Mouse (Mus musculus) limb, embryonic 13.5 days (tissue): ENCODE measurements around the gene Dgkz. TPM values are rescaled to one million over a fixed set of nuclear protein-coding genes. Genes with fewer than 3 reads are reported as not detected.

Experiments used
- ATAC-seq: fragments of 200-750 bp; cut with Nextera tagmentation; 2 replicates; pipeline ENCODE4 v1.8.0; 2017; ENCODE audit warnings: low read depth, moderate number of reproducible peaks, moderate TSS enrichment; ENCODE audit not compliant: low FRiP score
- H3K27ac ChIP-seq: fragments of 300-500 bp; sonication (generic); 2 replicates; pipeline ENCODE4 v1.5.1; 2015; ENCODE audit warnings: inconsistent platforms, mild to moderate bottlenecking, moderate library complexity
- H3K27me3 ChIP-seq: fragments of 300-500 bp; sonication (generic); 2 replicates; pipeline ENCODE4 v1.6.1; 2015; ENCODE audit warnings: mild to moderate bottlenecking, inconsistent platforms
- H3K36me3 ChIP-seq: fragments of 300-500 bp; sonication (generic); 2 replicates; pipeline ENCODE4 v1.6.1; 2015; ENCODE audit warnings: inconsistent platforms, mild to moderate bottlenecking, moderate library complexity
- H3K4me1 ChIP-seq: fragments of 300-500 bp; sonication (generic); 2 replicates; pipeline ENCODE4 v1.6.1; 2015; ENCODE audit warnings: inconsistent platforms
- H3K4me2 ChIP-seq: fragments of 300-500 bp; sonication (generic); replicated peaks from 2 replicates; pipeline ENCODE4 v1.6.1; 2015; ENCODE audit warnings: inconsistent platforms, mild to moderate bottlenecking, moderate library complexity
- H3K4me3 ChIP-seq: fragments of 300-500 bp; sonication (generic); 2 replicates; pipeline ENCODE4 v1.5.1; 2015; ENCODE audit warnings: moderate library complexity, mild to moderate bottlenecking, inconsistent platforms
- H3K9ac ChIP-seq: fragments of 300-500 bp; sonication (generic); 2 replicates; pipeline ENCODE4 v1.6.1; 2015; ENCODE audit warnings: mild to moderate bottlenecking, inconsistent platforms
- H3K9me3 ChIP-seq: fragments of 300-500 bp; sonication (generic); 2 replicates; pipeline ENCODE4 v1.6.1; 2016; ENCODE audit warnings: inconsistent platforms
- WGBS: fragments of 180-500 bp; shearing (Covaris S2); methylation state at CpG from one replicate; pipeline ENCODE4 v1.1.7; 2015; 5-methylcytosine and 5-hydroxymethylcytosine counted together
- polyA plus RNA-seq: library from polyadenylated mRNA; unstranded; fragments of >200 nt; fragmentation: Nextera tagmentation; extraction: Ambion mirVana; gene quantifications from 2 replicates; pipeline ENCODE4 v1.2.1, GENCODE M21; 2015

Gene Dgkz
- polyA plus RNA-seq, 1 experiment from 2014 or later = 34.0 TPM

DNA sequence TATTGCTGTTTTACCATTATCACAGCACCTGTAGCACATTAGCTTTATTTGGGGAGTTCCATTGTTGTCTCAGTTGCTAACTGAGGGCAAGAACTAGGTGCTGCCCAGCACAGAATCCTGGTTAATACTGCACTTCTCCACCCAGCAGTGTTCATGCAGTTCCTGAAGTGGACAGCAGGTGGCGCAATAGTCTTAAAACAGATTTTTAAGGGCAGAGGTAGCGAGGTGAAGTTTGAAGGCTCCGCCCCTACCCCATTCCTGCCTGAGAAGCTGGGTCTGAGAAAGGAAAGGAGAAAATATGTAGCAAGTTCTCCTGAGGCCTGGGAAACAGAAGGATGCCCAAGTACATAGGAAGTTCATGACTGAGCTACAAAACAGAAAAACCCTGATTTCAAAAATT, 11.9 kb upstream of the Dgkz start:
- peaks cover 4% of the 10 kb centered on the region; the same call in 1 of the 2 replicates for H3K9me3 ChIP-seq
- peak; percentile 21; the same call in 1 of the 2 replicates for ATAC-seq
- H3K4me2 ChIP-seq = no peak overlapping the region
- no peak overlapping the region for H3K27ac ChIP-seq
- H3K9ac ChIP-seq = no peak overlapping the region
- H3K4me3 ChIP-seq = no peak overlapping the region
- peaks cover 20% of the 10 kb centered on the region; the same call in 1 of the 2 replicates for H3K36me3 ChIP-seq
- peaks cover 13% of the 10 kb centered on the region for H3K4me1 ChIP-seq
- H3K27me3 ChIP-seq = peaks cover 16% of the 10 kb centered on the region; the same call in 1 of the 2 replicates
- 1% methylated on average over 3 of the region's 3 CpGs for WGBS

DNA sequence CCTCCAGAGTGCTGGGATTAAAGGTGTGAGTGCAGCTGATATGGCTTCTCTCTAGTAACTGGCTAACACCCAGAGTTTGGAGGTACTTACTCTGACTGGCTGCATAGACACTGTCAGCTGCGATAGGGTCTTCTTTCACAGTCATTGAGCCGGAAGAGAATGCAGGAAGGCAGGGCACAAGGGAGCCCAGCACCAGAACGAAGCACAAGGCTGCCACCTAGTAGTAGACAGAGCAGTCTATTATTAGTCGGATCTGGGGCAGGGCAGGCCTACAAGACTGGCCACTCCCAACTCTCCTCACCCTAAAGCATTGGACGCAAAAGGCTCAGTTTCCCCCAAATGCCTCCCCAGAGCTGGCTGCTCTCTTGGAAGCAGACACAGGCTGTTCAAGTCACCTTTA, 10.4 kb upstream of the Dgkz start:
- Histone ChIP-seq H3K4me1 (peaks cover 13% of the 10 kb centered on the region), H3K9me3 (peaks cover 4% of the 10 kb centered on the region; the same call in 1 of the 2 replicates), H3K9ac (no peak overlapping the region; the same call in 1 of the 2 replicates), H3K4me2 (no peak overlapping the region), H3K36me3 (peaks cover 20% of the 10 kb centered on the region; the same call in 1 of the 2 replicates), H3K27me3 (peaks cover 16% of the 10 kb centered on the region; the same call in 1 of the 2 replicates), H3K27ac (no peak overlapping the region), H3K4me3 (no peak overlapping the region)
- ATAC-seq = no peak
- WGBS = 13% methylated on average over 5 of the region's 5 CpGs

DNA sequence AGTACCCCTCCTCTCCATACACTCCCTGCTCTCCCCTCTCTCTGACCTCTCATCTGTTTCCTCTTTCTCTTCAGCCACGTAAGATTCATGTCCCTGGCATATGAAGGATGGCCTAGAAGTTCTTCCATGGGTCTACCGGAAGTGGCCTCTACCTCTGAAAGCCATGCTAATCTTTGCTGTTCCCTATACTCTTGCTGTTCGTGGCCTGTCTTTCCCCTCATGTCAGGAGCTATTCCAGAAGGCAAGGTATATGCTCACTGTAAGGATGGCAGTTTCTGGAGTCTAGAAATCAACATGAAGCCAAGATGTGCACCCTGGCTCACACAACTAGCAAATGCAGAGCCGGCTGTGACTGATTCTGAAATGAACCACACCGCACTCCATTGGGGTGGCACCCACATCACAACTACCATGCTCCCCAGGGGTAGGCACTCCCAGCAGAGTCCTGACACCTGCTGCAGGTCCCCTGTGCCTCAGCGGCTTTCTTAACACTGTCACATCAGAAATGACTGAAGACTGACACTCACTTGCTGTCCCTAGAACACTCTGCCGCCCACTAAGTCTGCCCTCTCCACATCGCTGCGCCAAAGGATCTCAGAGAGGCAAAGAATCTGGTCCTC, 9.4 kb upstream of the Dgkz start:
- 35% methylated on average over 9 of the region's 9 CpGs for WGBS
- Histone ChIP-seq H3K27me3 (peaks cover 16% of the 10 kb centered on the region; the same call in 1 of the 2 replicates), H3K4me2 (peak overlapping the region; percentile 58), H3K4me1 (peaks cover 17% of the 10 kb centered on the region), H3K36me3 (peaks cover 12% of the 10 kb centered on the region; the same call in 1 of the 2 replicates), H3K9me3 (peaks cover 4% of the 10 kb centered on the region; the same call in 1 of the 2 replicates), H3K27ac (peak overlapping the region; percentile 44; the same call in 1 of the 2 replicates), H3K9ac (0 out of 2 replicates have a peak overlapping the region, but pooled peaks have one; percentile 40), H3K4me3 (no peak overlapping the region)
- no peak for ATAC-seq

DNA sequence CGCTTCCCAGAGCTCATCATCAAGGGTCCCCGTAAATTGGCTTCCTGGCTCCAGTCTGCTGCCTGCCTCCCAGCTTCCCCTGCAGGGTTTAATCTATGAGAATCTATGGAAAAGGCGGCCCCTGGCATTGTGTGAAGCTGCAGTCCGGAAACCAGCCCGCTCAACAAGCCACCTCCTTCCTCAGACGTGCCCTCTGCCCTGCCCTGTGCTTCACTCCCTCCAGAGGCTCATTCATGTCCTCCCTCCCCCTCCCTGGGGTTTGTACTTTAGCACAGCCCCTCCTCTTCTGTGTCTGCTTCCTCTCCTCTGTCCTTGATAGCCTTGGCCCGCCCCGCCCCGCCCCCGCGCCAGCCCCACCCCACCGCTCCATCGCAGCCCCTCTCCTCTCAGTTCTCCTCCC, 8.8 kb upstream of the Dgkz start:
- Histone ChIP-seq H3K27ac (no peak overlapping the region; the same call in 1 of the 2 replicates), H3K4me2 (peak overlapping the region; percentile 58), H3K9ac (0 out of 2 replicates have a peak overlapping the region, but pooled peaks have one; percentile 40), H3K27me3 (peaks cover 16% of the 10 kb centered on the region; the same call in 1 of the 2 replicates), H3K36me3 (peaks cover 7% of the 10 kb centered on the region; the same call in 1 of the 2 replicates), H3K4me3 (peak overlapping the region; percentile 16; the same call in 1 of the 2 replicates), H3K9me3 (no peaks in the 10 kb centered on the region), H3K4me1 (peaks cover 17% of the 10 kb centered on the region)
- ATAC-seq = peak; percentile 73
- 6% methylated on average over 6 of the region's 13 CpGs for WGBS

DNA sequence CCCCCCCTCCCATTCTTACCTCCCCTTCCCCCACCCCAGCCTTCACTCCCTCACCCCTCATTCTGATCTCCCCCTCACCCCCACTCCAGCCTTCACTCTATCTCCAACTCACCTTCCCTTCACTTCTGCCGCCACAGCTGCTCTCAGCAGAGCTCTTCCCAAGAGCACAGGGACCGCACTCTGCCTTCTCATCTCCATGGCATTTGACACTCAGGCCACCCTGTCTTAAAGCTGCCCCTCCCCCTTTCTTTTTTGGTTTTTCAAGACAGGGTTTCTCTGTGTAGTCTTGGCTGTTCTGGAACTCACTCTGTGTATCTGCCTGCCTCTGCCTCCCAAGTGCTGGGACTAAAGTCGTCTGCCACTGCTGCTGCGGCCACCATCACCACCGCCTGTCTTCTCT, 5.2 kb upstream of the Dgkz start:
- Histone ChIP-seq H3K4me1 (peaks cover 31% of the 10 kb centered on the region), H3K27ac (no peak overlapping the region), H3K9me3 (no peaks in the 10 kb centered on the region), H3K27me3 (peaks cover 34% of the 10 kb centered on the region), H3K36me3 (peaks cover 7% of the 10 kb centered on the region; the same call in 1 of the 2 replicates), H3K4me2 (no peak overlapping the region), H3K4me3 (no peak overlapping the region), H3K9ac (no peak overlapping the region)
- no peak for ATAC-seq
- 50% methylated on average over 5 of the region's 5 CpGs for WGBS

DNA sequence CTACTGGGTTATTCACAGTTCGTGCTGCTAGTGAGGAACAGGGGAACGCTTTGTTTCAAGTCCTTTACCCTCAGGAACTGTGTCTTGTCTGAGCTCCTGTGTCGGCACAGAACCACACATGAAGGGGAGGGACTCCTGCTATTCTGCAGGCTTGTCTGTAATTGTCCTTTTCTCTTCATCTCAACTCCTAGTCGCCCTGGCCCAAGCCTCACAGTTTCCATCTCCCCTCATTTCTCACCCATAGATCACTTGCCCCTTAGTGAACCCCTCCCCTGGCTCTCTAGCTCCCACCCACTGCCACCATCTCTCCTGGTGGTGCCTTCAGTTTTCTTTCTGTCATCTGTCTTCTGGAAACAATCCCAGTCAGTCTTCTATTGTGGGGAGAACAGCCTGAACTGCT, 4.6 kb upstream of the Dgkz start:
- Histone ChIP-seq H3K36me3 (peaks cover 7% of the 10 kb centered on the region; the same call in 1 of the 2 replicates), H3K4me2 (no peak overlapping the region), H3K9ac (no peak overlapping the region), H3K4me1 (peaks cover 36% of the 10 kb centered on the region), H3K9me3 (no peaks in the 10 kb centered on the region), H3K27ac (no peak overlapping the region), H3K4me3 (no peak overlapping the region), H3K27me3 (peaks cover 39% of the 10 kb centered on the region)
- WGBS = 24% methylated on average over 4 of the region's 4 CpGs
- no peak for ATAC-seq

DNA sequence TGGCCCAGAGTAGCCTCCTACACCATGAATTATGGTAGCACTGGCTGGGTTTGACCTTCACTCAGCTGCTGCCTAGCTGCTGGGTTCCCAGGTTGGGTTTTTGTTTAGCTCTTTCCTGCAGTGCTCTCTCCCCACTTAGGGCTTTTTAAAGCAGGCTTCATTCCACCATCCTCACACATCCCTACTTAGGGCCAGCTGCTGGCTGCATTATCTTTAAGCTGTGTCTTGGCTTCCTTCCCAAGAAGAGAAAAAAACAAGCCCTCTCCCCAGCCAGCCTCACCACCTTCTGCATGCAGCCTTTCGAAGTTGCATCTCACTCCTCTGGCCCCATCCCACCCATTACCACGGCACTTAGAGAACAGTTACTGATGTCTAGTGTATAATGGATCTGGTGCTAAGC, 2.9 kb upstream of the Dgkz start:
- Histone ChIP-seq H3K27ac (no peak overlapping the region), H3K4me1 (peaks cover 27% of the 10 kb centered on the region), H3K9ac (no peak overlapping the region), H3K27me3 (peaks cover 53% of the 10 kb centered on the region), H3K9me3 (no peaks in the 10 kb centered on the region), H3K36me3 (peaks cover 7% of the 10 kb centered on the region; the same call in 1 of the 2 replicates), H3K4me2 (no peak overlapping the region), H3K4me3 (no peak overlapping the region)
- WGBS = 18% methylated on average over 2 of the region's 2 CpGs
- ATAC-seq = 0 out of 2 replicates have a peak, but pooled peaks have one; percentile 13

DNA sequence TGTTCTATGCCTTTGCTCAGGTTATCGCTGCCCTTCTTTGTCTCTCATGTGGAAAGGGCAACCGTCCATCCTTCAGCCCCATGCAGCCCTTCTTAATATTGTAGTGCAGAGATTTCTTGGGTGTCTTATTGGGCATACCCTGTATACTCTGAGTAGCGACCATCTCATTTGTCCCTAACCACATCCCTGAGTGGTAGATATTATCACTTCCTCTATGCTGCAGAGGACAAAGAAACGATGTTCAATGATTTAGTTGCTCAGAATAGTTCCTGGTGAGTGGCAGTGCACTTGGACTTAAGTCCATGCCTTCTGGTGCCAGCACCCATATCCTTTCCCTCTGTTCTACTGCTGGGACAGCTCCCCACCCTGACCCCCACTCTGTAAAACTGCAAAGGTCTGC, 2.3 kb upstream of the Dgkz start:
- 78% methylated on average over 4 of the region's 4 CpGs for WGBS
- no peak for ATAC-seq
- H3K4me2 ChIP-seq = no peak overlapping the region
- no peak overlapping the region for H3K27ac ChIP-seq
- H3K36me3 ChIP-seq = peaks cover 5% of the 10 kb centered on the region; the same call in 1 of the 2 replicates
- peaks cover 29% of the 10 kb centered on the region for H3K4me1 ChIP-seq
- no peak overlapping the region for H3K9ac ChIP-seq
- H3K4me3 ChIP-seq = no peak overlapping the region
- no peaks in the 10 kb centered on the region for H3K9me3 ChIP-seq
- peaks cover 59% of the 10 kb centered on the region for H3K27me3 ChIP-seq

DNA sequence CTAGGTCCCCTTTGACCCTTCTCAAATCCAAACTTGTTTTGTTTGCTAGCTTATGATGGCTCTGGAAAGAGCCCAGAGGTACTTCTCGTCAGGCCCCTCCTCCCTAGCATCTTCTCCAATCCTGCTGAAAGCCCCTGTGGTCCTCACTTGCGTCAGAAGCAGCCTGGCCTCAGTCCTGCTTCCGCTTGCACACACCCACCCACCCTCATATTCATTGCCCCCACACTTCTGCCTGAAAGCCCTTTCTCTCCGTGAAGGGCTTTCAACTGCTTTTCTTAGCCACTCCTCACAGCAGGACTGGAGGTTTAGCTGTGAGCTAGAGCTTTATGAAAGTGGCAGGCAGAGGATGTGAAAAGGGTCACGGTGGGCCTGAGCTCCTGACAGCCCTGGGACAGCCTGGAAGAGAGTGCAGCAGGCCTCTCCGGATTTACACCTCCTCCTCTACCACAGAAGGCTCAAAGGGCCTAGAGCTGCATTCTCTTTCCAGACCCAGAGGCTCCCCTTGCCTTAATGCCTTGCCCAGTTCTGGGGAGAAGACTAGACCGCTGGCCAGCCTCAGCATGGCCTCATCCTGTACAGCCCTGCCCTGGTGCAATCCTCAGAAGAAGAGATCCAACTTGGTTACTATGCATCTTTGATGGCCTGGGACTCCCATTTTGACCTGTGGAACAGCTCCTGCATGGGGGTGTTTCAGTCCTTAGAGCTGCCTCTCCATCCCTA, 2.1 kb downstream of the Dgkz start:
- ATAC-seq = no peak
- Histone ChIP-seq H3K4me1 (peaks cover 36% of the 10 kb centered on the region), H3K27me3 (peaks cover 86% of the 10 kb centered on the region)

DNA sequence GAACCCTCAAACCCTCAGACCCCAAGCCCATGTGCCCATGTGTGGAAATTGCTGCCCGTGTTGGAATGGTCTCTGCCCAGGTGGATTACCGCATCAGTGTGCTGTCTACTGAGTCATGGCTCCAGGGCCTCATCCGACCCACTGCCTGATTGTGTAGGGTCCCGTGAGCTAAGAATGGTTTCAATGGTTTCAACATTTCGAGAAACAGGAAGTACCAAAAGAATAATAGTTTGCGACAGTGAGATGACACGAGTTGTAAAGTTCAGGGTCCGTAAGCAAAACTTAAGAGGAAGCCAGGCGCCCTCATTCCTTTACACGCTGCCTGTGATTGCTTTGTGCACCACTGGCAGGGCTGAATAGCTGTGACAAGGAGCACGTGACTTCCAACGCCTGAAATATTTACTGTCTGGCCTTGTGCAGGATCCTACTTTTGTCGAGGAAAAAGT, 3.5 kb downstream of the Dgkz start:
- Histone ChIP-seq H3K4me2 (0 out of 2 replicates have a peak overlapping the region, but pooled peaks have one; percentile 23), H3K9ac (no peak overlapping the region), H3K4me3 (no peak overlapping the region), H3K4me1 (peaks cover 38% of the 10 kb centered on the region), H3K27me3 (peaks cover 71% of the 10 kb centered on the region), H3K36me3 (no peaks in the 10 kb centered on the region), H3K9me3 (no peaks in the 10 kb centered on the region), H3K27ac (no peak overlapping the region)
- ATAC-seq = no peak
- 34% methylated on average over 13 of the region's 13 CpGs for WGBS

More for the DNA sequence above, 2.1 kb downstream of the Dgkz start:
- Histone ChIP-seq H3K9me3 (no peaks in the 10 kb centered on the region), H3K4me3 (no peak overlapping the region), H3K27ac (no peak overlapping the region), H3K36me3 (no peaks in the 10 kb centered on the region), H3K4me2 (no peak overlapping the region), H3K9ac (no peak overlapping the region)
- 27% methylated on average over 7 of the region's 7 CpGs for WGBS

DNA sequence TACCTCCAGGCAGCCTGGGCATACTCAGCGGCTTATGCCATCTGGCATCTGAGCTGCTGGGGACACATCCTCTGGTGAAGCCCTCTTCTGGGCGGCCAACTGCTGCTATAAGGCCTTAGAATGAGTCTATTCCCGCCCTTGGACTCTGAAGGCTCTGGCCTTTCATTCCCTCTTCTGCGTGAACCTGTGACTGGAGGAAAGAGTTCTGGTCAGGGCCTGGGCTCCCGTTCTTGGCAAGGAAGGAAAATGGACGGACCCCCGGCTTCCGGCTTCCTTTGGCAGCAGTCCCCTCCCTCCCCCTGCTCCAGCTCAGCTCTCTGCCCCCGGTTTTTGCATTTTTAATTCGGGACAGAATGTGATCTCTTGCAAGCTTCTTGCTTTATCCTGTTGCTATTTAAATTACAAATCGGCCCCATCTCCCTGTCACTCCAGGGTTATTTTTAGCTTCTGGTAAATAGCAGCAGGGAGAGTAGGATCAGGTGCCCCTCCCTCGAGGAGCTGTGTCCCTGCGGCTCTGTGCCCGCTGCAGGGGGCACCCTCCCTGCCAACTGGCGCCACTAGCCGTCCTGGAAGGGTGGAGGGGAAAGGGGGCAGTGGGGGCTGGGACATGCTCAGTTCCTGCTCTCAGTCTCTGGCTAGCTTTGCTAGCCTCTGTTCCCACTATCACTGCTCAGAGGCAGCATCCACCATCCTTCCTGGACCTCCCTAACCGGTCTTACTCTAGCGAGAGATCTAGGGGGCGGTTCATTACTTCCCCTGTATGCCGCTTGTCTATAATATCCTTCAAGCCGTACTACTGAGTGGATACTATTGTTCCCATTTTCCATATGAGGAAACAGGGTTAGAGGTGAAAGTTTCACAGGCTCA, 4.2 kb downstream of the Dgkz start:
- Histone ChIP-seq H3K9ac (no peak overlapping the region), H3K36me3 (no peaks in the 10 kb centered on the region), H3K27ac (no peak overlapping the region; the same call in none of the 2 replicates), H3K4me1 (peaks cover 38% of the 10 kb centered on the region), H3K4me3 (no peak overlapping the region), H3K9me3 (no peaks in the 10 kb centered on the region), H3K4me2 (peak overlapping the region; percentile 23), H3K27me3 (peaks cover 65% of the 10 kb centered on the region)
- ATAC-seq = no peak
- 28% methylated on average over 21 of the region's 21 CpGs for WGBS
